Mouse (Mus musculus) bone marrow macrophage, adult 2 months (primary cell): ENCODE data around the gene Zbtb4. TPM values are rescaled to one million over a fixed set of nuclear protein-coding genes. Genes with fewer than 3 reads are reported as not detected.

Source experiments
- H3K27ac ChIP-seq: 2 replicates; pipeline ENCODE4 v1.5.1; 2012; ENCODE audit warnings: low read depth, low read length; ENCODE audit not compliant: insufficient read depth
- H3K4me1 ChIP-seq: 2 replicates; pipeline ENCODE4 v1.6.1; 2012; ENCODE audit warnings: low read length; ENCODE audit not compliant: control insufficient read depth, insufficient read depth
- H3K4me3 ChIP-seq: 2 replicates; pipeline ENCODE4 v1.5.1; 2012; ENCODE audit warnings: mild to moderate bottlenecking, low read length, moderate library complexity; ENCODE audit not compliant: insufficient read depth
- CTCF ChIP-seq: IDR thresholded peaks from 2 replicates; pipeline ENCODE4 v1.5.1; 2012; ENCODE audit warnings: low read depth, mild to moderate bottlenecking, low read length, moderate library complexity
- POLR2A ChIP-seq: IDR thresholded peaks from 2 replicates; pipeline ENCODE4 v1.6.1; 2012; ENCODE audit warnings: mild to moderate bottlenecking, low read depth, low read length, borderline replicate concordance
- polyA plus RNA-seq: library from polyadenylated mRNA; stranded (reverse); fragments of >200 nt; gene quantifications from 2 replicates; pipeline ENCODE4 v1.2.4, GENCODE M21; 2012; ENCODE audit not compliant: missing spikeins, insufficient read depth, insufficient read length

Gene Zbtb4
- polyA plus RNA-seq, 1 experiment, result 38.2 TPM

GRCm38 (mm10) chr11:69761868-69762267, 3.8 kb upstream of the Zbtb4 start, which contains the start of gene Slc35g3:
TSS of gene Slc35g3 (minus strand) at chr11:69761968.
- TF ChIP-seq POLR2A (no peak), CTCF (no peak)
- H3K4me3 ChIP-seq, result no peak within 1 kb of the TSS
- H3K4me1 ChIP-seq, result peaks cover 23% of the 10 kb centered on the region
- H3K27ac ChIP-seq, result no peak within 1 kb of the TSS

- H3K4me3 ChIP-seq, result no peak overlapping the region
- no peak overlapping the region for H3K27ac ChIP-seq
- H3K4me1 ChIP-seq, result peaks cover 32% of the 10 kb centered on the region
- TF ChIP-seq POLR2A (no peak), CTCF (no peak)
Observed at GRCm38 (mm10) chr11:69763551-69763950, 2.2 kb upstream of the Zbtb4 start.

GRCm38 (mm10) chr11:69766126-69766609, 456 bp downstream of the Zbtb4 start:
- Histone ChIP-seq H3K4me1 (peaks cover 21% of the 10 kb centered on the region), H3K4me3 (peak overlapping the region; percentile 81), H3K27ac (peak overlapping the region; percentile 43)
- TF ChIP-seq CTCF (no peak), POLR2A (no peak)

GRCm38 (mm10) chr11:69766872-69767624, 1.3 kb downstream of the Zbtb4 start:
- H3K4me1 ChIP-seq, result peaks cover 16% of the 10 kb centered on the region
- TF ChIP-seq POLR2A, result no peak
- TF ChIP-seq CTCF, result no peak
- H3K27ac ChIP-seq, result no peak overlapping the region
- peak overlapping the region; percentile 81 for H3K4me3 ChIP-seq

- H3K4me3 ChIP-seq, result no peak overlapping the region
- H3K4me1 ChIP-seq, result peaks cover 16% of the 10 kb centered on the region
- H3K27ac ChIP-seq, result no peak overlapping the region
- no peak for TF ChIP-seq POLR2A
Observed at GRCm38 (mm10) chr11:69767625-69767909, 1.9 kb downstream of the Zbtb4 start.

- Histone ChIP-seq H3K27ac (no peak overlapping the region), H3K4me1 (peaks cover 14% of the 10 kb centered on the region), H3K4me3 (no peak overlapping the region)
- TF ChIP-seq CTCF (no peak), POLR2A (no peak)
Observed at GRCm38 (mm10) chr11:69774961-69775360, 9.2 kb downstream of the Zbtb4 start.

GRCm38 (mm10) chr11:69775716-69776115, 10.0 kb downstream of the Zbtb4 start:
- no peak overlapping the region for H3K4me3 ChIP-seq
- TF ChIP-seq CTCF (no peak), POLR2A (no peak)
- H3K27ac ChIP-seq, result no peak overlapping the region
- peaks cover 14% of the 10 kb centered on the region for H3K4me1 ChIP-seq

DNA sequence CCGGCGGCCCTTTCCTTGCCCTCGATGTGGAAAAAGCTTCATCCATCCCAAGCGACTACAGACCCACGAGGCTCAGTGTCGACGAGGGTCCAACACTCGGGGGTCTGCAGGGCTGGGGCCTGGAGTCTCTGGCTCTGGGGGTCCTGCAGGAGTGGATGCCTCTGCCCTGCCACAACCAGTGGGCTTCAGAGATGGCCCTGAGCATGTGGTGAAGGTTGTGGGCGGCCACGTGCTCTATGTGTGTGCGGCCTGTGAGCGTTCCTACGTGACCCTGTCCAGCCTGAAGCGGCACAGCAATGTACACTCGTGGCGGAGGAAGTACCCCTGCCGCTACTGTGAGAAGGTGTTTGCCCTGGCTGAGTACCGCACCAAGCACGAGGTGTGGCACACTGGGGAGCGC, 10.8 kb downstream of the Zbtb4 start:
- TF ChIP-seq POLR2A (no peak), CTCF (no peak)

GRCm38 (mm10) chr11:69777504-69778257, 12.0 kb downstream of the Zbtb4 start:
- no peak overlapping the region for H3K27ac ChIP-seq
- TF ChIP-seq CTCF, result no peak
- TF ChIP-seq POLR2A, result no peak
- peaks cover 14% of the 10 kb centered on the region for H3K4me1 ChIP-seq
- no peak overlapping the region for H3K4me3 ChIP-seq

More for the DNA sequence above, 10.8 kb downstream of the Zbtb4 start:
- H3K4me3 ChIP-seq, result no peak overlapping the region
- peaks cover 14% of the 10 kb centered on the region for H3K4me1 ChIP-seq
- H3K27ac ChIP-seq, result no peak overlapping the region
